Mouse (Mus musculus) thymus, postnatal 10 days (tissue): ENCODE data around the gene Wee2.
A peak's percentile ranks its signal among the peaks of the same experiment; 100 is the strongest.

Source experiments
- DNase-seq, 2 experiments: peaks; one replicate each; pipeline ENCODE4 v3.0.0; 2021; ENCODE audit warnings: low spot score in 2 of 2

The Wee2 gene

GRCm38 (mm10) chr6:40438936-40439335, at the start of gene Wee2:
Gene Wee2, plus strand, starts transcription at chr6:40439088.
- DNase-seq = no peak

- no peak for DNase-seq
Measured at GRCm38 (mm10) chr6:40390975-40391374, 47.9 kb upstream of the Wee2 start.

GRCm38 (mm10) chr6:40393213-40393612, 45.7 kb upstream of the Wee2 start:
- peak in 1 of 2 experiments; percentile 12 for DNase-seq

DNA sequence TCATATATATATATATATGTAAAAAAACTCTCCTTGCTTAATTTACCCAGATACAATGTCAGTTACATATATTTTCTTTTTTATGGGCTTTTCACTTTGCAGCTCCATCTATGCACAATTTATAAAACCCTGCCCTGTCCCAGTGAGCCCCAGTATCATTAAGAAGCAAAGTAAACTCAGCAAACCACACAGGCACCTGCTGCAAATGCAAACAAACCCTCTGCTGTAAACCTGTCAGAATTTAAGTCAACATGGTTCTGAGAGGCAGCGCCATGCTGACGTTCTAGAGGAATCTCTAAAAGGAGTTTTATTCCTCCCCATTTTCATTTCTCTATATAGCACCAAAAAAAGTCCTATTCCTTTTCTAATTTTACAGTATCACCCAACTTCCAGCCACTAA, 36.9 kb upstream of the Wee2 start:
- no peak for DNase-seq

- no peak for DNase-seq
Measured at GRCm38 (mm10) chr6:40403640-40404285, 35.1 kb upstream of the Wee2 start.

DNA sequence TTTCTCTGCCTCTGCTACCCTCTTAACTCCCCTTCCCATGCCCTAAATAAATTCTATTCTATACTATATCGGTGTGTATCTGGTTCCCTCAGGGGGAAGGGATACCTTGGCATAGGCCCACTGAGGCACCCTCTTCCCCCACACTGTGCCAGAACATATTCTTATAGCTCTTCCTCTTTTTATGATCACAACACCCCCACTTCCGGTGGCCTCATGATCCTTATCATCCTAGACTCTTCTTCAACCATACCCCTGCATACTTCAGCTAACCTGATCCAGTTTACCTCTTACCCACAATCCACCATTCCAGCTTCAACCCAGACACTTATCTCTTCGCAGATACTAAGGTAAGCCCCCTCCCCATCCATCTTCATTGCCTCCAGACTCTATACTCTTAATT, 27.8 kb upstream of the Wee2 start:
- DNase-seq = no peak

DNA sequence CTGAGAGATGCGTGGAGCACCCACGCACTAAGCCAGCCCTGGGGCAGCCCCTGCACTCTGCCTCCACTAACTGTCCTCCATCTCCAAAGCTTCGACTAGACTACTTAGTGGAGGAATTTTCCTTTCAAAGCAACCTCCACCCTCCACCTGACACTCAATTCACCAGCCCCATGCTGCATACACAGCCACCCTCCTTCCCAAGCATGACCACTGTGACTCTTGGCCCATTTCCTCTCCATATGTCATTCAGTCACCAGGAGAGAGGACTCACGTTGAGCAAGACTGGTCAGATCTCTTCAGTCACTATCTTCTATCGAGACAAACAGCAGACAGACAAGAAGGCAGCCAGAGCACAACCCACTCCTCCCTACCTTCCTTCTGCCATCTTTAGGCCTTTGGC, 25.8 kb upstream of the Wee2 start:
- no peak for DNase-seq

- no peak for DNase-seq
Measured at GRCm38 (mm10) chr6:40413565-40413964, 25.3 kb upstream of the Wee2 start.

GRCm38 (mm10) chr6:40415799-40416198, 23.1 kb upstream of the Wee2 start:
- DNase-seq = no peak

DNA sequence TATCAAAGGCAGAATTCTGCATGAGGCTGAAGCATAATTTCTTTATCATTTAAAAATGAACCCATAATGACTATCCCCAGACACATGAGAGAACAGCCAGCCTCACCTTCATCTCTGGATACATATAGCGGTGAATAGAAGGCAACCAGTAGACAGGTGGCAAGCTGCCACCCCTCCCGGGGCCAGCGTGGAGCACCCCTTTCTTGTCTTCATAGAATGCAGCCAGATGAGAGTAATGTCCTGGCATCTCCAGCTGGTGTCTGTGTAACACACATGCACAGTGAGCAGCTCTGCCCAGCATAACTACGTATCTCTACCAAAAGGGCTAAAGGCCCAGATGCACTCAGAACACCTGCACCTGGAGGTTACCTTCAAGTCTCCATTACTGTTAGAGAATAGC, 20.5 kb upstream of the Wee2 start:
- no peak for DNase-seq

DNA sequence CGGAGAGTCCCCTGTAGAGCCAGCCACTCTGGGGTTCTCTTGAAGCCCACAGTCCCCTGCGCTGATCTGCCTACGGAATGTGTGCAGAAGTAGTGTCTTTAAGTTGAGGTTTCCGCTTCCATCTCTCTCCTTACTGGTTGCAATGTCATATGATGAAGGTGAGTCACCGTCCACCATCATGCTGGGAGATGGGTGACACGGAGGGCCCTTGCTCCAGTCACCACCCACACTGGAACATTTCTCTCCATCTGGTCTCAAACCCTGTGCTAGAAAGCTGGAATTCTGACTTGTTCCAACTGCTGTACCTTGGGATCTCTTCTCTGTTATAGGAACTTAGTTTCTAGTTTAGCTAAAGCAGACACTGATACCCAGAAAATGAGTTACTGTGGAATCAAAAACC, 17.8 kb upstream of the Wee2 start:
- DNase-seq = no peak

DNA sequence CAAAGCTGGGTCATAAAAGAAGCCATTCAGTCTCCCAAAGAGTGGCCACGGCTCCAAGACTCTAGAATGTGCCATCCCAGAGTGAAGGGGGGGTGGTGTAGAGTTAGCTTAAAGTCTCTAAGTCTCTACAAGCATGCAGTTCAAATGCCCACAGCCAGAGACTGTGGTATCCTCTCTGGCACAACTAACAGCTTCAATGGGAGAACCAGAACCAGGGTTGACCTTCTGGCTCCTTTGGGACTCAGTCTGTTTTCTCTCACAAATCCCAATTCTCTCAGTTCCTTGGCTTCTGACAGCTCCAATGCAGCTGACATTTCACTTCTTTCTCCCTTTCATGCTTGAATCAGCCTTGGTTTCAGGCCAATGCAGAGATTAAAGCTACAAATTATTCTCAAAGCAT, 15.9 kb upstream of the Wee2 start:
- no peak for DNase-seq

DNA sequence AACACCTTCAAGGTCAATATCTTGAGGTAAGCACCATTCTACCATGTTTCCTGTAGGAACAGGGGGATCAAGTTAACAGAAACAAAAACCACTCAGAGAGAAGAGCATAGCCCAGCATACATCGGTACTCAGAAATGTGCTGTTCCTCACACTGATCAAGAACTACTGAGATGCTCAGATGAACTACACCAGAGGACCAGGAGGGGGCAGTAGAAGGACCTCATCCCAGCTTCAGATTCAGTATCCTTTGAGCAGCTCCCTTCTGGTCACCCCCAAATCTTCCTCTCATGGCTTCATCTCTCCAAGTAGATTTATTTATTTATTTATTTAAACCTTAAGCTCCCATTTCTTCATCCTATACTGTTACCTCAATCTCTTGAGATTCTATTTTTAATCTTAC, 15.1 kb upstream of the Wee2 start:
- DNase-seq = peak; percentile 20 to 64

DNA sequence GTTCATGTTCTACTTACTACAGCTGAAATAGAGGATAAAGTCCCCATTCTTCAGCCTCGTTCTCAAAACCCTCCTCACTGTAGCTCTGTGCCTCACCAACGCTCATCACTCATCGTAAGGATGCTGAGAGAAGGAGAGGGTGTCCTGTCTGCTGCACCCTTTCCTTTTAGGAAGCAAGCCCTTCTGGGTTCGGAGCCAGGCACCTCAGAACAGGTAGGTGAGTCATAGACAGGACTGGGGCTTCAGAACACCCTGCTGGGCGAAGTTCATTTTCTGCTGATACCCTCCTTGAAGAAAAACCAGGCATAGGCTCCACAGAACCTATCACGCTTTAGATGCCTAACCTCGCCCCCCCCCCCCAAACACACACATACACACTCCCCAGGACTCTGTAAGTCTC, 11.4 kb upstream of the Wee2 start:
- no peak for DNase-seq

DNA sequence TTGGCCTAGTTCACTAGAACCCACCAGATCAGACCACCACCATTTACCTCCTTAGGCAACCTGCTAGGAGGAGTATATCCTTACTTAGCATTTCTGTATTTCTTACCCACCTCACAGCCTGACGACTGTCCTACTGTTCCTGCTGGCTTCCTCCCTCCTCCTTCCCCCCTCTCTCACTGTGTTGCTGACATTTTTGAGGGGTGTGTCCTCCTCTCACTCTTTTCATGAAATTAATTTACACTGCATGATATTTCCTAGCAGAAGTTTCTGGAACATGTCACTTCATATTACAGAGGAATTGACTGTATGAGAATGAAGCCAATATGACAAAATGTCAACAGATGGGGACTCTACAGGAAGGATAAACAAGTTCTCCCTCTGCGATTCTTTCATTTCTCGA, 10.2 kb upstream of the Wee2 start:
- no peak for DNase-seq

DNA sequence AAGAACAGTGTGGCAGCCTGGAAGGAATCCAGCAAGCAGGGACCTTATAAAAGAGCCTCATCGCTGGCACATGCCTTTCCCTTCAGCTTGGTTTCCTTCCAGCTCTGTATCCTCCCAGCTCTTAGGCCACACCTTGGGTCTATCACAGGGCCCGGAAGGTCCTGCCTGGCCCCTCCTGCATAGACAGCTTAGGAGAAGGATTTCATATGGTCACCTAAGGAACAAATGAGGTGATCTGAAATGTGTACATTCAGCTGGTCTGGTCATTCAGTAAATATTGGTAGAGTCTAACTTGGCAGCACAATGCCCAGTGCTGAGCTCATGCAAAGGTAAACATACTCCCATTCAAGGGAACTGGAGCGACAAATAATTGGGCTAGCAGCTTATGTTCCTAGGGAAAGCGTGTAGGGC, 9.4 kb upstream of the Wee2 start:
- no peak for DNase-seq

- no peak for DNase-seq
Measured at GRCm38 (mm10) chr6:40430251-40430650, 8.6 kb upstream of the Wee2 start.

GRCm38 (mm10) chr6:40430878-40431277, 8.0 kb upstream of the Wee2 start:
- DNase-seq = no peak

DNA sequence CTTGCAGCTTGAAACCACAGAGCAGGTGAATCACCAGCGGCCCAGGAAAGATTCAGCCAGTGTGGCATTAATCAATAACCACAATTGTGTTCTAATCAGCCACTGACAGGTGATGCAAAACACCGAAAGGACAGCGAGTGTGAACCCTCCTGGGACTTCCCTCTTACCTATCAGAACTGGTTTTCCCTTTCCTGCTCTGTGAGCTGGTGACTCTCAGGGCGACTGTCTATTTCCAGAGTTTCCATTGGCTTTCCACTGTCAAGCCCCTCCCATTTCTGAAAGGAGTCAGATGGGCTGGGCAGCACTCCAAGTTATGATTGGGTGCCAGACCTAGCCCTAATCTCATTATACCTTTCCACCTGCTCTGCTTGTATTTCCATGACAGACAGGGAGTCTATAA, 7.5 kb upstream of the Wee2 start:
- no peak for DNase-seq

- no peak for DNase-seq
Measured at GRCm38 (mm10) chr6:40431812-40432211, 7.1 kb upstream of the Wee2 start.

- no peak for DNase-seq
Measured at GRCm38 (mm10) chr6:40432346-40433275, 6.3 kb upstream of the Wee2 start.

DNA sequence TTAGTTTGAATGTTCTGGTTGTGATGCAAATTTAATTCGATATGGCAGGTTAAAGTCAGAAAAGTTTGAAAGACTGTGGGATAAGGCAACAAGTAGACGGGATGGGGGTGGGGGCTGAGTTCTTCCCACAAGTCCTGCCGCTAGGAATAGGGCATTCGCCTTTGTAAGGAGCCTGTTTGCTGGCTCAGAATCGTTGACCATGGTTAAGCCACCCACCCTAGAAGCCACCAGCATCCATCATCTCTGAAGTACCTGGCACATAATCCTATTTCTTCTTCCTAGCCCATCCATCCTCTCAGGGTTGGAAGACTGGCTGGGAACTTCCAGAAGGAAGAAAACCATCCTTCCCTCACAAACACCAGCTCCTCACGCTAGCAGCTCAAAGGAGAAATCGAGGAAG, 4.2 kb upstream of the Wee2 start:
- no peak for DNase-seq
